8 mouse cellular contexts compared by ENCODE assay signal in genomic region chr4:43383246-43384082, GRCm38 (mm10). TPM values are rescaled to one million over a fixed set of nuclear protein-coding genes. Genes with fewer than 3 reads are reported as not detected.
DNase-seq lines count a peak whose midpoint lies in the region; ATAC-seq lines count a peak whose summit lies in the region.

No protein-coding gene starts in this region.

- H3K4me1 ChIP-seq in kidney, embryonic 16.5 days (ENCODE audit: insufficient read depth, low read length), result peaks cover 14% of the 10 kb centered on the region
- H3K4me1 ChIP-seq in embryonic facial prominence, embryonic 13.5 days, result peaks cover 21% of the 10 kb centered on the region

- H3K27ac ChIP-seq in kidney, embryonic 16.5 days (ENCODE audit: low read length), result no peak overlapping the region
- H3K27ac ChIP-seq in embryonic facial prominence, embryonic 13.5 days, result no peak overlapping the region

- no peaks in the 10 kb centered on the region for H3K36me3 ChIP-seq in kidney, embryonic 16.5 days (ENCODE audit: insufficient read depth, low read length)
- H3K36me3 ChIP-seq in embryonic facial prominence, embryonic 13.5 days, result 0 out of 2 replicates have a peak, but pooled peaks cover 4% of the 10 kb centered on the region

- H3K4me3 ChIP-seq in kidney, embryonic 16.5 days (ENCODE audit: low read length), result no peak overlapping the region
- no peak overlapping the region for H3K4me3 ChIP-seq in embryonic facial prominence, embryonic 13.5 days

- 49% methylated on average over 11 of the region's 11 CpGs for WGBS in kidney, embryonic 16.5 days
- 61% methylated on average over 11 of the region's 11 CpGs for WGBS in embryonic facial prominence, embryonic 13.5 days

- H3K4me2 ChIP-seq in kidney, embryonic 16.5 days (replicated peaks; ENCODE audit: low read depth, low read length), result peak overlapping the region; percentile 89
- H3K4me2 ChIP-seq in embryonic facial prominence, embryonic 13.5 days, result peak overlapping the region; percentile 76

- H3K9me3 ChIP-seq in kidney, embryonic 16.5 days (ENCODE audit: low read length), result no peaks in the 10 kb centered on the region
- no peaks in the 10 kb centered on the region for H3K9me3 ChIP-seq in embryonic facial prominence, embryonic 13.5 days

- H3K9ac ChIP-seq in kidney, embryonic 16.5 days (replicated peaks; ENCODE audit: low read length), result no peak overlapping the region
- 0 out of 2 replicates have a peak overlapping the region, but pooled peaks have one; percentile 21 for H3K9ac ChIP-seq in embryonic facial prominence, embryonic 13.5 days

- ATAC-seq in kidney, embryonic 16.5 days (ENCODE audit: low FRiP score, low TSS enrichment), result no peak
- no peak for ATAC-seq in embryonic facial prominence, embryonic 13.5 days (ENCODE audit: insufficient number of reproducible peaks, insufficient read depth, low FRiP score, low TSS enrichment, low read depth)

- DNase-seq in kidney, postnatal 4 days, result no peak
- DNase-seq in Muller cell, postnatal 12 days (ENCODE audit: inconsistent ontology term), result peak; percentile 46
- DNase-seq in lung, postnatal 36 days, result peak; percentile 64
- DNase-seq in B cell, adult 2 months, result no peak
- no peak for DNase-seq in layer of hippocampus, adult 11-12 months (ENCODE audit: low spot score)
- DNase-seq in layer of hippocampus, adult 9-10 months (ENCODE audit: low spot score), result no peak

- H3K27me3 ChIP-seq in kidney, embryonic 16.5 days (ENCODE audit: insufficient read depth, low read length), result 0 out of 2 replicates have a peak, but pooled peaks cover 2% of the 10 kb centered on the region
- peaks cover 9% of the 10 kb centered on the region for H3K27me3 ChIP-seq in embryonic facial prominence, embryonic 13.5 days

RNA-seq across cellular contexts. Expression of gene Rusc2, which starts 1.7 kb away (rescaled TPM):
- 10.3 and 13.4 TPM in 2 replicates for polyA plus RNA-seq in kidney, embryonic 16.5 days (2015; fragmentation: Nextera tagmentation; extraction: Ambion mirVana)
- polyA plus RNA-seq in embryonic facial prominence, embryonic 13.5 days (2015; fragmentation: Nextera tagmentation; extraction: Ambion mirVana), result 13.1 and 17.2 TPM in 2 replicates

RNA-seq across cellular contexts. Expression of gene Fam166b, which starts 45.5 kb away (rescaled TPM):
- polyA plus RNA-seq in kidney, embryonic 16.5 days (2015; fragmentation: Nextera tagmentation; extraction: Ambion mirVana), result 0.30 and 0.50 TPM in 2 replicates
- 0.20 TPM in 1 of 2 replicates, not detected in the other for polyA plus RNA-seq in embryonic facial prominence, embryonic 13.5 days (2015; fragmentation: Nextera tagmentation; extraction: Ambion mirVana)

RNA-seq across cellular contexts. Expression of gene Tesk1, which starts 58.3 kb away (rescaled TPM):
- polyA plus RNA-seq in kidney, embryonic 16.5 days (2015; fragmentation: Nextera tagmentation; extraction: Ambion mirVana), result 3.0 and 3.5 TPM in 2 replicates
- polyA plus RNA-seq in embryonic facial prominence, embryonic 13.5 days (2015; fragmentation: Nextera tagmentation; extraction: Ambion mirVana), result 7.0 and 8.8 TPM in 2 replicates

Comparison
In these comparisons a context has a peak if more than half of its experiments do, and no peak if none do; other contexts are left out.
1. DNase-seq: peak in Muller cell, postnatal 12 days (single experiment) and lung, postnatal 36 days (single experiment); none in kidney, postnatal 4 days (0 of 2), B cell, adult 2 months (0 of 2), layer of hippocampus, adult 11-12 months (single experiment) and layer of hippocampus, adult 9-10 months (single experiment).